Mouse (Mus musculus) forebrain, embryonic 14.5 days (tissue): ENCODE measurements at regions not wholly inside any gene's neighbourhood (a gene's known extent, or its start where the extent isn't known, plus 50 kb on each side); places are given as distances from the start of the nearest gene placed in this dataset.
A peak's percentile ranks its signal among the peaks of the same experiment; 100 is the strongest.

Experiments
- ATAC-seq: fragments of 200-750 bp; cut with Nextera tagmentation; 2 replicates; pipeline ENCODE4 v1.8.0; 2017; ENCODE audit warnings: mild to moderate bottlenecking, moderate library complexity
- DNase-seq: peaks from one replicate; pipeline ENCODE4 v3.0.0-alpha.2; 2015; ENCODE audit warnings: low spot score
- H3K27ac ChIP-seq: fragments of 300-500 bp; sonication (generic); 2 replicates; pipeline ENCODE4 v1.5.1; 2014; ENCODE audit warnings: low read depth, mild to moderate bottlenecking, control low read depth, low read length, moderate library complexity
- H3K27me3 ChIP-seq: fragments of 300-500 bp; sonication (generic); replicated peaks from 2 replicates; pipeline ENCODE4 v1.6.1; 2014; ENCODE audit warnings: low read length, control low read depth, mixed read lengths; ENCODE audit not compliant: control insufficient read depth, insufficient read depth
- H3K36me3 ChIP-seq: fragments of 300-500 bp; sonication (generic); 2 replicates; pipeline ENCODE4 v1.6.1; 2014; ENCODE audit warnings: low read length, control low read depth; ENCODE audit not compliant: control insufficient read depth, insufficient read depth
- H3K4me1 ChIP-seq: fragments of 300-500 bp; sonication (generic); 2 replicates; pipeline ENCODE4 v1.6.1; 2014; ENCODE audit warnings: antibody characterized with exemption, low read length, control low read depth; ENCODE audit not compliant: control insufficient read depth, insufficient read depth
- H3K4me2 ChIP-seq: fragments of 300-500 bp; sonication (generic); 2 replicates; pipeline ENCODE4 v1.6.1; 2014; ENCODE audit warnings: mild to moderate bottlenecking, control low read depth, low read length
- H3K4me3 ChIP-seq: fragments of 300-500 bp; sonication (generic); 2 replicates; pipeline ENCODE4 v1.5.1; 2014; ENCODE audit warnings: low read depth, low read length, control low read depth
- H3K9ac ChIP-seq: fragments of 300-500 bp; sonication (generic); 2 replicates; pipeline ENCODE4 v1.6.1; 2014; ENCODE audit warnings: mild to moderate bottlenecking, low read length, control low read depth, moderate library complexity
- H3K9me3 ChIP-seq: fragments of 300-500 bp; sonication (generic); replicated peaks from 2 replicates; pipeline ENCODE4 v1.6.1; 2016; ENCODE audit warnings: low read length, control low read depth, mixed read lengths; ENCODE audit not compliant: control insufficient read depth
- WGBS: fragments of 180-500 bp; shearing (Covaris S2); extraction: QIAGEN DNeasy Blood & Tissue Kit; methylation state at CpG from one replicate; pipeline ENCODE4 v1.1.7; 2014; 5-methylcytosine and 5-hydroxymethylcytosine counted together

GRCm38 (mm10) chr8:51032386-51032785 is 2188.6 kb upstream of the Tenm3 start:
- Histone ChIP-seq H3K4me2 (no peak overlapping the region), H3K36me3 (no peaks in the 10 kb centered on the region), H3K9ac (no peak overlapping the region), H3K4me1 (no peaks in the 10 kb centered on the region), H3K9me3 (no peaks in the 10 kb centered on the region), H3K27ac (no peak overlapping the region), H3K4me3 (no peak overlapping the region), H3K27me3 (no peaks in the 10 kb centered on the region)
- no peak for DNase-seq
- ATAC-seq: no peak
- WGBS: 65% methylated on average over 3 of the region's 3 CpGs

DNA sequence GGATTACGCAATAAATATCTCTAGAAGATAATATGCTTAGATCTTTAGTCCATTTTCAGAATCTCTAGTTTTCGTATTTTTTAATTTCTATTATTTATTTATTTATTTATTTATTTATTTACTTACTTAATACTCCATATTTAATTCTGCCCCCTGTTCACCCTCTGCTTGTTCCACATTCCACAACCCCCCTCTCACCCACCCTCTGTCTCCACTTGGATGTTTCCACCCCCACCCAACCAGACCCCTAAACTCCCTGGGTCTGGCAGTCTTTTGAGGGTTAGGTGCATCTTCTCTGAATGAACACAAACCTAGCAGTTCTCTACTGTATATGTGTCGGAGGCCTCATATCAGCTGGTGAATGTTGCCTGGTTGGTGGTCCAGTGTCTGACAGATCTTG is 2166.8 kb upstream of the Tenm3 start:
- Histone ChIP-seq H3K27me3 (no peaks in the 10 kb centered on the region), H3K9me3 (no peaks in the 10 kb centered on the region), H3K4me2 (no peak overlapping the region), H3K4me3 (no peak overlapping the region), H3K9ac (no peak overlapping the region), H3K36me3 (no peaks in the 10 kb centered on the region), H3K4me1 (no peaks in the 10 kb centered on the region), H3K27ac (no peak overlapping the region)
- ATAC-seq (no peak), DNase-seq (no peak)
- WGBS: 91% methylated on average over 3 of the region's 3 CpGs

GRCm38 (mm10) chr8:50967386-50967785 is 2123.6 kb upstream of the Tenm3 start:
- Histone ChIP-seq H3K36me3 (no peaks in the 10 kb centered on the region), H3K9me3 (no peaks in the 10 kb centered on the region), H3K27ac (no peak overlapping the region), H3K4me3 (no peak overlapping the region), H3K4me1 (no peaks in the 10 kb centered on the region), H3K4me2 (no peak overlapping the region), H3K9ac (no peak overlapping the region), H3K27me3 (no peaks in the 10 kb centered on the region)
- peak; percentile 69 for DNase-seq
- ATAC-seq: no peak
- 54% methylated on average over 4 of the region's 4 CpGs for WGBS

DNA sequence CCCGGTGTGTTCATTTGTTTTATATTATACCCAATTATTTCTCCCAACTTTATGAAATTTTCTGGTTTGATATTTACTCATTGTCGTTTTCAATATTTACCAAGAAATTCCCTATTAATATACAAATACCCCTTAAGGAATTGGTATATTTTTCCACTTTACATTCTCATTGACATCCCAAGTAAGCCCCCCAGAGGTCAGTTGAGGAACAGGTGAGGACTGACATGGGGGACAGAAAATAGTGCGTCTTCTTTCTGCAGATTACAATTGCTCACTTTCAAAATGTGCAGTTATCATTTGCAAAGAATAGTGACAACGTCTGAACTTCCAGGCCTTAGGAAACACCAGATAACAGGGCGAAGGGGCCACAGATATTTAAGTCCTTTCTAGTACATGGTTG is 2073.8 kb upstream of the Tenm3 start:
- no peak overlapping the region for H3K9ac ChIP-seq
- no peaks in the 10 kb centered on the region for H3K36me3 ChIP-seq
- peak overlapping the region; percentile 66; the same call in 1 of the 2 replicates for H3K4me3 ChIP-seq
- H3K27me3 ChIP-seq: peaks cover 6% of the 10 kb centered on the region
- H3K4me2 ChIP-seq: peak overlapping the region; percentile 99; the same call in 1 of the 2 replicates
- WGBS: 27% methylated on average over 5 of the region's 5 CpGs
- no peak overlapping the region for H3K27ac ChIP-seq
- 0 out of 2 replicates have a peak, but pooled peaks cover 5% of the 10 kb centered on the region for H3K4me1 ChIP-seq
- ATAC-seq (no peak), DNase-seq (peak; percentile 39)
- H3K9me3 ChIP-seq: no peaks in the 10 kb centered on the region

DNA sequence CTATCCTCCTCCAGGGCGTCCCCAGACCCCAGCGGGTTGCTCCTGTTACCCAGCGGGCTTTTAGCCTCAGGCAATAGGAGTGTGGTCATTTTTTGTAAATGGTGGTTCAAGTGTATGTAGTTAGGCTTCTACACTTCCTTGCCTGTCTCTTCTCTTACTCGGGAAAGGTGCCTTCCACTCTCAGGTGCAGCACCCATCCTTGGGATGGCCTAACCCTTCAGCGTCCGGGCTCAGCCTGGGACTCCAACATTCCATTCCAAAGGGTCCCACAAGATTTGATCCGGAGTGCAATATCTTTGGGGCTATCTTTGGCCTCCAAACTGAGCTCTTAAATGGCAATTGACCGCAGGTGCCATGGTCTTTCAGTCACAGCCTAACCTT is 2073.0 kb upstream of the Tenm3 start:
- H3K27me3 ChIP-seq: peaks cover 6% of the 10 kb centered on the region

GRCm38 (mm10) chr8:50915876-50916732 is 2072.4 kb upstream of the Tenm3 start:
- WGBS: under 1% methylated on average over 53 of the region's 56 CpGs
- H3K9ac ChIP-seq: peak overlapping the region; percentile 65
- H3K27me3 ChIP-seq: peaks cover 6% of the 10 kb centered on the region
- H3K4me1 ChIP-seq: 0 out of 2 replicates have a peak, but pooled peaks cover 5% of the 10 kb centered on the region
- peak overlapping the region; percentile 66 for H3K4me3 ChIP-seq
- no peaks in the 10 kb centered on the region for H3K36me3 ChIP-seq
- peak; percentile 73 for DNase-seq
- H3K27ac ChIP-seq: peak overlapping the region; percentile 48; the same call in 1 of the 2 replicates
- no peaks in the 10 kb centered on the region for H3K9me3 ChIP-seq
- H3K4me2 ChIP-seq: peak overlapping the region; percentile 99
- peak; percentile 85 for ATAC-seq

More for the DNA sequence above, 2073.0 kb upstream of the Tenm3 start:
- WGBS: under 1% methylated on average over 8 of the region's 8 CpGs
- peak overlapping the region; percentile 65 for H3K9ac ChIP-seq
- ATAC-seq (no peak), DNase-seq (no peak)
- peak overlapping the region; percentile 66 for H3K4me3 ChIP-seq
- H3K4me1 ChIP-seq: 0 out of 2 replicates have a peak, but pooled peaks cover 5% of the 10 kb centered on the region
- peak overlapping the region; percentile 48; the same call in 1 of the 2 replicates for H3K27ac ChIP-seq
- H3K4me2 ChIP-seq: peak overlapping the region; percentile 99
- no peaks in the 10 kb centered on the region for H3K9me3 ChIP-seq
- no peaks in the 10 kb centered on the region for H3K36me3 ChIP-seq

DNA sequence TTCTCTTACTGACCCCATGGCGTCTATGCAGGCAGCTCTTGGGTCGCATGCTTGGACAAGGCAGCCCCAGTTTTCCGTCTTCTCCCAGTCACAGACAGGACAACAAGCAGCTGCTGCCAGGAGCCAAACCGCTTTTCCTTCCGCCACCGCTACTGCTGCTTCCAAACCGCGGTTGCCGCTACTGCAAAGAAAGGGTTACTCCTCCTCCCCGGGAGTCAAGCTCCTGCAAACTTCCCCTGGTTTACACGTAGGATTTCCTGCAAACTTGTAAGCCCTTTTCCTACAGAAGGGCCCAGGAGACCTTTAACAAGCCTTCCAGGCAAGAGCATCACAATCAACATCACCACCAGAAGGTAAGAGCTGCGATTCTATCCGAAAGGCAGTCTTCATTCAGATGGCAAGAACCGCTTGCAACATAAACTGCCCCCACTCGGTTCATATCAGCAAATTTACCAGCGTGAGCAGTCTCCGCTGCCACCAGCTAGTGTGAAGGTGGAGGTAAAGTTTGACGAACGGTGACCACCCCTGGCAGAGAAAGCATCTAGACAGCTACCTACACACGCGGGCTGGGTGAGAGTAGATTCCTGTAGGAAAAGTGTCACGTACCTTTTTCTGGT is 2071.6 kb upstream of the Tenm3 start:
- Histone ChIP-seq H3K27ac (no peak overlapping the region), H3K9ac (peak overlapping the region; percentile 65), H3K27me3 (peaks cover 6% of the 10 kb centered on the region), H3K9me3 (no peaks in the 10 kb centered on the region), H3K36me3 (no peaks in the 10 kb centered on the region), H3K4me1 (0 out of 2 replicates have a peak, but pooled peaks cover 5% of the 10 kb centered on the region), H3K4me3 (peak overlapping the region; percentile 66), H3K4me2 (peak overlapping the region; percentile 99)
- ATAC-seq: peak; percentile 40
- DNase-seq: peak; percentile 62
- under 1% methylated on average over 22 of the region's 22 CpGs for WGBS

- no peak for ATAC-seq
- DNase-seq: peak; percentile 46
- Histone ChIP-seq H3K4me2 (peak overlapping the region; percentile 99), H3K36me3 (no peaks in the 10 kb centered on the region), H3K27ac (no peak overlapping the region), H3K27me3 (peaks cover 6% of the 10 kb centered on the region), H3K9ac (no peak overlapping the region), H3K9me3 (no peaks in the 10 kb centered on the region), H3K4me3 (peak overlapping the region; percentile 66), H3K4me1 (0 out of 2 replicates have a peak, but pooled peaks cover 5% of the 10 kb centered on the region)
- 17% methylated on average over 7 of the region's 7 CpGs for WGBS
Observed at GRCm38 (mm10) chr8:50914615-50915014, 2070.9 kb upstream of the Tenm3 start.

- no peaks in the 10 kb centered on the region for H3K4me1 ChIP-seq
- H3K27ac ChIP-seq: no peak overlapping the region
- H3K27me3 ChIP-seq: no peaks in the 10 kb centered on the region
- ATAC-seq (no peak), DNase-seq (no peak)
- 88% methylated on average over 5 of the region's 5 CpGs for WGBS
- no peak overlapping the region for H3K9ac ChIP-seq
- no peaks in the 10 kb centered on the region for H3K36me3 ChIP-seq
- no peaks in the 10 kb centered on the region for H3K9me3 ChIP-seq
- H3K4me3 ChIP-seq: no peak overlapping the region
- H3K4me2 ChIP-seq: no peak overlapping the region
Observed at GRCm38 (mm10) chr8:50878198-50878597, 2034.4 kb upstream of the Tenm3 start.
